Mouse (Mus musculus) lung, postnatal 0 days (tissue): ENCODE measurements around the gene Gm20441.
A peak's percentile ranks its signal among the peaks of the same experiment; 100 is the strongest.

Experiments
- CTCF ChIP-seq: IDR thresholded peaks from 2 replicates; pipeline ENCODE4 v1.5.1; 2016; ENCODE audit warnings: antibody characterized with exemption, mild to moderate bottlenecking
- EP300 ChIP-seq: IDR thresholded peaks from 2 replicates; pipeline ENCODE4 v1.6.1; 2016; ENCODE audit warnings: antibody characterized with exemption, mild to moderate bottlenecking, control low read depth

DNA sequence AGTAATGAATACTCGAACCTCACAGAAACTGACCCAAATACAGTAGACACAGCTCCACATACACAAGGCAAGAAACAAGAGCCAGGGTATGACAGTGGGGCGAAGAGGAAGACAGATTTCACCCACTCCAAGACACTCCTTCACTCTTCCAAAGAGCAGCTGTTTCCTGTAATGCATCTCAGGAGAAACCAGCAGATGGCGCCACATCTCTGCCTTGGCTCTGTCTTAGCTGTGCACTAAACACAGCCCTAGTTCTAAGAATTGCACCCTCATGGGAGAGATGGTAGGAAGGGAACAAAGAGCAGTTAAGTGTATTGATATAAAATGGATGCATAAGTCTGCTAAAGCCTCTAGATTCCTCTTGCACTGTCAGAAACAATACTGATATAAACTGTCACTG, 36.7 kb downstream of the Gm20441 start:
- TF ChIP-seq EP300 (no peak), CTCF (peak; percentile 96)
